Mouse (Mus musculus): ENCODE results near the gene Arid1b.

The Arid1b gene

GRCm38 (mm10) chr17:5056654-5057053, 62.5 kb downstream of the Arid1b start:
- DNase-seq (ENCODE audit: low read depth, low spot score): no peak

- no peak for DNase-seq (ENCODE audit: low read depth, low spot score)
Measured at GRCm38 (mm10) chr17:5057286-5057685, 63.2 kb downstream of the Arid1b start.

- DNase-seq (ENCODE audit: low read depth, low spot score): no peak
Measured at GRCm38 (mm10) chr17:5057944-5058720, 64.0 kb downstream of the Arid1b start.

- DNase-seq (ENCODE audit: low read depth, low spot score): no peak
Measured at GRCm38 (mm10) chr17:5059092-5059601, 65.0 kb downstream of the Arid1b start.

- DNase-seq (ENCODE audit: low read depth, low spot score): no peak
Measured at GRCm38 (mm10) chr17:5060515-5061084, 66.5 kb downstream of the Arid1b start.

GRCm38 (mm10) chr17:5061183-5061582, 67.1 kb downstream of the Arid1b start:
- DNase-seq (ENCODE audit: low read depth, low spot score): no peak

GRCm38 (mm10) chr17:5061593-5061992, 67.5 kb downstream of the Arid1b start:
- DNase-seq (ENCODE audit: low read depth, low spot score): no peak

GRCm38 (mm10) chr17:5063471-5064176, 69.5 kb downstream of the Arid1b start:
- no peak for DNase-seq (ENCODE audit: low read depth, low spot score)

GRCm38 (mm10) chr17:5064777-5065176, 70.6 kb downstream of the Arid1b start:
- DNase-seq (ENCODE audit: low read depth, low spot score): no peak

GRCm38 (mm10) chr17:5065270-5065669, 71.1 kb downstream of the Arid1b start:
- no peak for DNase-seq (ENCODE audit: low read depth, low spot score)

GRCm38 (mm10) chr17:5066835-5067234, 72.7 kb downstream of the Arid1b start:
- DNase-seq (ENCODE audit: low read depth, low spot score): no peak

- no peak for DNase-seq (ENCODE audit: low read depth, low spot score)
Measured at GRCm38 (mm10) chr17:5067264-5067663, 73.1 kb downstream of the Arid1b start.

GRCm38 (mm10) chr17:5070399-5070798, 76.3 kb downstream of the Arid1b start:
- no peak for DNase-seq (ENCODE audit: low read depth, low spot score)

- DNase-seq (ENCODE audit: low read depth, low spot score): no peak
Measured at GRCm38 (mm10) chr17:5072539-5072938, 78.4 kb downstream of the Arid1b start.

- no peak for DNase-seq (ENCODE audit: low read depth, low spot score)
Measured at GRCm38 (mm10) chr17:5074752-5075506, 80.8 kb downstream of the Arid1b start.

- no peak for DNase-seq (ENCODE audit: low read depth, low spot score)
Measured at GRCm38 (mm10) chr17:5077996-5078395, 83.9 kb downstream of the Arid1b start.

- DNase-seq (ENCODE audit: low read depth, low spot score): no peak
Measured at GRCm38 (mm10) chr17:5078576-5078975, 84.4 kb downstream of the Arid1b start.

- no peak for DNase-seq (ENCODE audit: low read depth, low spot score)
Measured at GRCm38 (mm10) chr17:5080884-5081419, 86.8 kb downstream of the Arid1b start.

GRCm38 (mm10) chr17:5082274-5082673, 88.1 kb downstream of the Arid1b start:
- DNase-seq (ENCODE audit: low read depth, low spot score): no peak

GRCm38 (mm10) chr17:5083497-5083896, 89.4 kb downstream of the Arid1b start:
- DNase-seq (ENCODE audit: low read depth, low spot score): no peak

GRCm38 (mm10) chr17:5084139-5084538, 90.0 kb downstream of the Arid1b start:
- DNase-seq (ENCODE audit: low read depth, low spot score): no peak
